ENCODE assay signal across 32 mouse cellular contexts in genomic region chr16:40948013-40948412, GRCm38 (mm10).
"Had no signal": no experiment of that assay in that cellular context is flagged by ENCODE, and none has a peak within 500 bp of the region (broad histone marks: within the 10 kb centered on the region; RNA-seq: fewer than 3 reads in every experiment).

No protein-coding gene starts in this region.

- H3K4me1 ChIP-seq: limb, embryonic 10.5 days; limb, embryonic 15.5 days; liver, embryonic 12.5 days; liver, embryonic 13.5 days; liver, embryonic 15.5 days; lung, embryonic 15.5 days; megakaryocyte, embryonic 14.5 days had no signal

- ATAC-seq: liver, embryonic 12.5 days; liver, postnatal 0 days; lung, postnatal 0 days; midbrain, embryonic 13.5 days; midbrain, embryonic 15.5 days; midbrain, embryonic 16.5 days had no signal

- H3K27me3 ChIP-seq: limb, embryonic 12.5 days; limb, embryonic 13.5 days; limb, embryonic 15.5 days; liver, embryonic 12.5 days; liver, embryonic 13.5 days; liver, embryonic 15.5 days; lung, embryonic 15.5 days; megakaryocyte, embryonic 14.5 days; midbrain, embryonic 12.5 days; midbrain, embryonic 13.5 days; midbrain, embryonic 15.5 days had no signal

- H3K9me3 ChIP-seq: limb, embryonic 10.5 days; limb, embryonic 12.5 days; limb, embryonic 13.5 days; limb, embryonic 15.5 days; liver, embryonic 12.5 days; liver, embryonic 13.5 days; liver, embryonic 15.5 days; lung, embryonic 15.5 days; megakaryocyte, embryonic 14.5 days; midbrain, embryonic 10.5 days; midbrain, embryonic 12.5 days; midbrain, embryonic 13.5 days; midbrain, embryonic 15.5 days had no signal

- H3K36me3 ChIP-seq: limb, embryonic 10.5 days; limb, embryonic 12.5 days; limb, embryonic 13.5 days; limb, embryonic 15.5 days; liver, embryonic 12.5 days; liver, embryonic 13.5 days; liver, embryonic 15.5 days; lung, embryonic 15.5 days; midbrain, embryonic 10.5 days; midbrain, embryonic 12.5 days; midbrain, embryonic 13.5 days; midbrain, embryonic 15.5 days had no signal

- H3K4me2 ChIP-seq: limb, embryonic 12.5 days; limb, embryonic 13.5 days; limb, embryonic 15.5 days; liver, embryonic 11.5 days; liver, embryonic 12.5 days; liver, embryonic 13.5 days; liver, embryonic 15.5 days; lung, embryonic 14.5 days; lung, embryonic 15.5 days; midbrain, embryonic 11.5 days; midbrain, embryonic 12.5 days; midbrain, embryonic 13.5 days; midbrain, embryonic 15.5 days had no signal

- H3K27ac ChIP-seq: left cerebral cortex, adult 2 months; limb, embryonic 10.5 days; limb, embryonic 12.5 days; limb, embryonic 13.5 days; limb, embryonic 15.5 days; liver, embryonic 12.5 days; liver, embryonic 13.5 days; liver, embryonic 14.5 days; liver, embryonic 15.5 days; lung, embryonic 15.5 days; macrophage; midbrain, embryonic 10.5 days; midbrain, embryonic 12.5 days; midbrain, embryonic 13.5 days; midbrain, embryonic 15.5 days had no signal

- H3K4me3 ChIP-seq: left cerebral cortex, adult 2 months; limb, embryonic 10.5 days; limb, embryonic 12.5 days; limb, embryonic 13.5 days; limb, embryonic 15.5 days; liver, embryonic 12.5 days; liver, embryonic 13.5 days; liver, embryonic 15.5 days; lung, embryonic 15.5 days; megakaryocyte, embryonic 14.5 days; midbrain, embryonic 10.5 days; midbrain, embryonic 12.5 days; midbrain, embryonic 13.5 days; midbrain, embryonic 15.5 days; myocyte had no signal

- H3K9ac ChIP-seq: limb, embryonic 12.5 days; limb, embryonic 13.5 days; limb, embryonic 15.5 days; liver, embryonic 12.5 days; liver, embryonic 13.5 days; liver, embryonic 14.5 days; liver, embryonic 15.5 days; liver, postnatal 0 days; lung, embryonic 14.5 days; lung, embryonic 15.5 days; midbrain, embryonic 12.5 days; midbrain, embryonic 13.5 days; midbrain, embryonic 15.5 days had no signal

- DNase-seq: left cerebral cortex, postnatal 4 days; liver; liver, embryonic 13.5 days; liver, postnatal 0 days; lung, adult 18-20 months; lung, adult 2 months; lung, embryonic 14.5 days; lung, postnatal 10 days; lung, postnatal 14 days; lung, postnatal 36 days; lung, postnatal 4 days; midbrain, embryonic 14.5 days had no signal
